Mouse (Mus musculus): ENCODE results near the gene Ndufs7. TPM values are rescaled to one million over a fixed set of nuclear protein-coding genes. Genes with fewer than 3 reads are reported as not detected.

The Ndufs7 gene
- total and polyA plus RNA-seq, 3 experiments, result 377 to 458 TPM; not detected in 1

- Histone ChIP-seq H3K4me1 (ENCODE audit: control insufficient read depth in 1 of 2, insufficient read depth in 2 of 2, low read length in 2 of 2) (peaks cover 0 to 4% of the 10 kb centered on the region in 2 experiments; a peak in 1 of 4 replicates), H3K79me2 (ENCODE audit: control insufficient read depth, insufficient read depth, low read length, poor library complexity) (no peaks in the 10 kb centered on the region), H3K27ac (ENCODE audit: control insufficient read depth, low read depth, low read length) (no peak overlapping the region), H3K36me3 (ENCODE audit: control insufficient read depth in 1 of 2, insufficient read depth in 2 of 2, low read length in 2 of 2) (no peaks in the 10 kb centered on the region), H3K9me3 (replicated peaks; ENCODE audit: insufficient read depth, low read length) (no peaks in the 10 kb centered on the region), H3K9ac (ENCODE audit: control insufficient read depth, low read depth, low read length, poor library complexity, severe bottlenecking) (no peak overlapping the region), H3K4me3 (ENCODE audit: control insufficient read depth in 1 of 2, insufficient read depth in 1 of 2, low read depth in 2 of 2, low read length in 2 of 2) (no peak overlapping the region), H3K27me3 (ENCODE audit: control insufficient read depth in 1 of 2, insufficient read depth in 2 of 2, low read length in 2 of 2) (no peaks in the 10 kb centered on the region)
- DNase-seq (ENCODE audit: low read depth, low spot score), result no peak
- TF ChIP-seq CTCF (IDR thresholded peaks at IDR 0.05 in 2 of 3, conservative IDR thresholded peaks at IDR 0.05 in 1 of 3; ENCODE audit: control insufficient read depth in 1 of 3, insufficient read depth in 1 of 3, low read depth in 2 of 3, low read length in 3 of 3, poor library complexity in 1 of 3, severe bottlenecking in 1 of 3) (no peak), ETS1 (IDR thresholded peaks at IDR 0.05; ENCODE audit: low read depth, low read length) (no peak), ELF1 (IDR thresholded peaks at IDR 0.05; ENCODE audit: low read depth, low read length) (no peak), TAL1 (IDR thresholded peaks at IDR 0.05; ENCODE audit: low read length) (no peak), POLR2AphosphoS2 (IDR thresholded peaks at IDR 0.05; ENCODE audit: low read length) (no peak), TBP (IDR thresholded peaks at IDR 0.05; ENCODE audit: low read depth, low read length) (no peak), POLR2A (IDR thresholded peaks at IDR 0.05; ENCODE audit: control insufficient read depth in 1 of 2, insufficient read depth in 1 of 2, low read depth in 1 of 2, low read length in 2 of 2, poor library complexity in 1 of 2) (no peak)
These were observed 53.6 kb downstream of the Ndufs7 start for GRCm38 (mm10) chr10:80302471-80302881.

- no peak overlapping the region for H3K27ac ChIP-seq (ENCODE audit: control insufficient read depth, low read depth, low read length)
- H3K9me3 ChIP-seq (replicated peaks; ENCODE audit: insufficient read depth, low read length), result no peaks in the 10 kb centered on the region
- peak overlapping the region; percentile 55 for H3K4me3 ChIP-seq (ENCODE audit: control insufficient read depth in 1 of 2, insufficient read depth in 1 of 2, low read depth in 2 of 2, low read length in 2 of 2)
- peak; percentile 68 for DNase-seq (ENCODE audit: low read depth, low spot score)
- H3K4me1 ChIP-seq (ENCODE audit: control insufficient read depth in 1 of 2, insufficient read depth in 2 of 2, low read length in 2 of 2), result 0 out of 4 replicates have a peak, but pooled peaks cover 0 to 2% of the 10 kb centered on the region in 2 experiments
- TF ChIP-seq NRF1 (IDR thresholded peaks at IDR 0.05; ENCODE audit: insufficient read depth, low read depth, low read length, poor library complexity, severe bottlenecking) (no peak), GABPA (IDR thresholded peaks at IDR 0.05; ENCODE audit: low read depth, low read length) (no peak), SIN3A (IDR thresholded peaks at IDR 0.05; ENCODE audit: low read length) (no peak), NELFE (IDR thresholded peaks at IDR 0.05; ENCODE audit: low read depth, low read length) (no peak), MEF2A (IDR thresholded peaks at IDR 0.05; ENCODE audit: extremely low read depth, insufficient replicate concordance, low read depth, low read length, poor library complexity, severe bottlenecking) (no peak), MAFK (IDR thresholded peaks at IDR 0.05; ENCODE audit: borderline replicate concordance, low read depth, low read length) (0 out of 2 replicates have a peak, but pooled peaks have one; percentile 16), ETS1 (IDR thresholded peaks at IDR 0.05; ENCODE audit: low read depth, low read length) (no peak), JUND (IDR thresholded peaks at IDR 0.05; ENCODE audit: low read depth, low read length) (no peak), UBTF (IDR thresholded peaks at IDR 0.05; ENCODE audit: borderline replicate concordance, insufficient read depth, low read depth, low read length) (no peak), MXI1 (IDR thresholded peaks at IDR 0.05; ENCODE audit: low read depth, low read length) (0 out of 2 replicates have a peak, but pooled peaks have one; percentile 21), TBP (IDR thresholded peaks at IDR 0.05; ENCODE audit: low read depth, low read length) (peak; percentile 76), TAL1 (IDR thresholded peaks at IDR 0.05; ENCODE audit: low read length) (peak; percentile 65), ZNF384 (IDR thresholded peaks at IDR 0.05; ENCODE audit: low read depth, low read length) (no peak), ZKSCAN1 (IDR thresholded peaks at IDR 0.05; ENCODE audit: low read depth, low read length) (no peak), MAX (IDR thresholded peaks at IDR 0.05; ENCODE audit: low read length) (no peak)
- no peaks in the 10 kb centered on the region for H3K79me2 ChIP-seq (ENCODE audit: control insufficient read depth, insufficient read depth, low read length, poor library complexity)
- H3K27me3 ChIP-seq (ENCODE audit: control insufficient read depth in 1 of 2, insufficient read depth in 2 of 2, low read length in 2 of 2), result no peaks in the 10 kb centered on the region
- H3K9ac ChIP-seq (ENCODE audit: control insufficient read depth, low read depth, low read length, poor library complexity, severe bottlenecking), result peak overlapping the region; percentile 40
- no peaks in the 10 kb centered on the region for H3K36me3 ChIP-seq (ENCODE audit: control insufficient read depth in 1 of 2, insufficient read depth in 2 of 2, low read length in 2 of 2)
These were observed 55.5 kb downstream of the Ndufs7 start for GRCm38 (mm10) chr10:80304458-80304857.

Measured in MEL (cell line).